Mouse (Mus musculus) megakaryocyte-erythroid progenitor cell, adult 5 weeks (primary cell): Measurements from ENCODE around the gene Harbi1. TPM values are rescaled to one million over a fixed set of nuclear protein-coding genes. Genes with fewer than 3 reads are reported as not detected.

Experiments used
- polyA plus RNA-seq: library from polyadenylated mRNA; stranded (reverse); fragments of >175 nt; gene quantifications from 2 replicates; pipeline ENCODE4 v1.2.3, GENCODE M21; 2012

Harbi1 gene
- polyA plus RNA-seq = 0.59 and 0.83 TPM in 2 replicates

DNA sequence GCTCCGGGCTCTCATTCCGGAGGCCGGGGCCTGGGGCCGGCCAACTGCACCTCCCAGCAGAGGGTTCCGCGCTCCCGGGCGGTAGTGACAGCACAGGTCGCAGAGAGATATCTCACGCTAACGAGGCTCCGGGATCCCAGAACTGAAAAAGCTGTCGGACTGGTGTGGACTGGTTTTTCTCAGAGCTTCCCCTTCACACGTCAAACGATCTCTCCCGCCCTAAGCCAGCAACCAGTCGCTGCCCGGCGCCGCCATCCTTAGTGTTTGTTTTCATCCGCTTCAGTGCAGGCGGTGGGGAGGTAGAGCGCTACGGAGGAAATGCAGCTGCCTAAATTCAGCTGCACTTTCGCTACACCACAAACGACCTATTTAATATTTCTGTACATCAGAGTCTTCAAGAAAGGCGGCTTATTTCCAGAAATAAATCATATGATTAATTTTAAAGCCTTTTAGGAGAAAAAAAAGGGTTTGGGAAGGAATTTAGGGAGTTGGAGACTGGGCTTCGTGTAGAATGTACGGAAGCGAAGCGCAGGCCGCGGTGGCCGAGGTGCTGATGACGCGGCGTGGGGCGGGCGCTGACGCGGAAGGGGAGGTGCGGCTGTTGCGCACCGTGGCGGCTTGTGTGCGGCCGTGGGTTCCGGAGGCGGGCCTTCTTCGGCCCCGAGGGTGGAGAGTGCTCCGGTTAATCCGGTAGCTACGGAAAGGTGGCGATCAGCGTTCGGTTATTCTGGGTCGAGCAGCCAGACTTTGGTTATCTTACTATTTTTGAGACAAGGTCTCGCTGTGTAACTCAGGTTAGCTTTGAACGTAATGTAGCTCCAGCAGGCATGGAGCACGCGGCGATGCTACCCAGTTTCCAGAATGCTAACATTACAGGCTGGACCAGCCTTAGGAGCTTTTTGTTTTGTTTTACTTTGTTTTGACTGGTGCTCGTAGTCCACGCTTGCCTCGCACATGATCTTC is at the start of gene Harbi1, which contains the start of gene Atg13:
TSS of gene Harbi1 (plus strand) at position 581 of the 963 bp plus-strand sequence.
TSS of gene Atg13 (minus strand) at position 305 of the 963 bp plus-strand sequence.

DNA sequence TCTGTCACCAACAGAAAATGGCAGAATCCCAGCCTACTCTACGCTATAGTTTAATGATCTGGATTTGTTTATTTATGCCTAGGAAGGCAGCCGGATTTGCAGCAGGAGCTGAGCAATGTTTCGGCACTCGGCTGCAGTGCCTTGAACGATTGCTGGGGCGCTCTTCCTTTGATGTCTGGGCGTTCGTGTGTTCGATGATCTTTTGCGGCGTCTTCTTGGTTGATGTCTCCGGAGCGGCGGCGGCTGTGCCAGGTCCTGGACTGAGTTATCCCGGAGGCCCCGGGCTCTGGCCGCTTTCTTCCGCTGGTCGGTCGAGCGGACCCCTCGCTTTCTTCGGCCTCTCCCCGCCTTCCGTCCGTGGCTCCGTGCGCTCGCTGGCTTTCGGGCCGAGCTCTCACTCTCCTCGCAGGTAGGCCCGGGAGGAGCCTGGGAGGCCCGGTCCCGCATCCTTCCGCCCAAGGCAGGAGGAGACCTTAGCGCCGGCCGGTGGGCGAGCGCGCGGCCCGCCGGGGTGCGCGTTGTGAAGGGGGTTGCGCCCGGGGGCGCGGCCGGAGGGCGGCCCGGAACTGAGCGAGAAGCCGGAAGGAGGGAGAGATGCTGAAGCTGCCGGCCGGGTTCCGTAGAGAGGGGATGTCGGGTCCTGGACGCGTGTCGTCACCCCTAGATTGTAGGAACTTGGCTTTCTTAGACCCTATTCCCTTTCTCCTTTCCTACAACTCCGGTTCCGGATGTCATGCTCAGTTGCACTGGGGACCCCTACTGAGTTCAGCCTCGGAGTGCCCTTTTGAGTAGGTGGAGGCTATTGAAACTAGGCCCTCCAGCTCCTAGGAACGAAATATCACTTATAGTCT is 19.5 kb downstream of the Harbi1 start, which contains the start of gene Ambra1:
TSS of gene Ambra1 (plus strand) at position 164 of the 851 bp plus-strand sequence.

Other genes starting within 250 kb of the Harbi1 start
- 2.5 and 3.0 TPM in 2 replicates for gene Ckap5, start 184.1 kb upstream of the Harbi1 start, polyA plus RNA-seq
- gene F2, start 74.4 kb upstream of the Harbi1 start, polyA plus RNA-seq = 0.02 and 0.10 TPM in 2 replicates
- 19.7 and 25.3 TPM in 2 replicates for gene Zfp408, start 61.1 kb upstream of the Harbi1 start, polyA plus RNA-seq
- gene Arhgap1, start 61.0 kb upstream of the Harbi1 start, polyA plus RNA-seq = 31.6 and 34.3 TPM in 2 replicates
- 26.2 and 29.4 TPM in 2 replicates for gene Atg13, start 276 bp upstream of the Harbi1 start, polyA plus RNA-seq
- gene Ambra1, start 19.3 kb downstream of the Harbi1 start, polyA plus RNA-seq = 23.8 and 24.7 TPM in 2 replicates
- gene Chrm4, start 216.4 kb downstream of the Harbi1 start, polyA plus RNA-seq = 0.62 and 0.99 TPM in 2 replicates
- gene Mdk, start 221.4 kb downstream of the Harbi1 start, polyA plus RNA-seq = 6.7 and 8.1 TPM in 2 replicates
- gene Gm9821, start 234.9 kb downstream of the Harbi1 start, polyA plus RNA-seq = 0.04 and 0.10 TPM in 2 replicates